Mouse (Mus musculus): ENCODE measurements around the gene Oxnad1. TPM values are rescaled to one million over a fixed set of nuclear protein-coding genes. Genes with fewer than 3 reads are reported as not detected.

Oxnad1 gene
- polyA plus RNA-seq, 1 experiment from 2014 or later = 25.6 TPM

- Histone ChIP-seq H3K4me1 (ENCODE audit: control insufficient read depth, insufficient read depth, low read length) (peaks cover 16% of the 10 kb centered on the region), H3K9ac (ENCODE audit: low read depth, low read length) (peak overlapping the region; percentile 52; the same call in 1 of the 2 replicates), H3K36me3 (ENCODE audit: control insufficient read depth, insufficient read depth, low read length) (no peaks in the 10 kb centered on the region), H3K4me2 (peak overlapping the region; percentile 9; the same call in 1 of the 2 replicates), H3K27ac (ENCODE audit: low read depth, low read length) (peak overlapping the region; percentile 25), H3K27me3 (ENCODE audit: control insufficient read depth, insufficient read depth, low read length) (no peaks in the 10 kb centered on the region), H3K9me3 (replicated peaks; ENCODE audit: control insufficient read depth, low read length) (no peaks in the 10 kb centered on the region), H3K4me3 (ENCODE audit: low read depth, low read length) (no peak overlapping the region)
- whole genome bisulfite sequencing (ENCODE audit: insufficient replicate concordance) = 24% methylated on average over 8 of the region's 8 CpGs
- ATAC-seq (replicated peaks; ENCODE audit: insufficient number of reproducible peaks, low FRiP score, low TSS enrichment) = no peak
Observed at GRCm38 (mm10) chr14:32055781-32056180, 29.4 kb upstream of the Oxnad1 start.

- H3K4me3 ChIP-seq (ENCODE audit: low read depth, low read length) = no peak overlapping the region
- H3K36me3 ChIP-seq (ENCODE audit: control insufficient read depth, insufficient read depth, low read length) = no peaks in the 10 kb centered on the region
- no peaks in the 10 kb centered on the region for H3K27me3 ChIP-seq (ENCODE audit: control insufficient read depth, insufficient read depth, low read length)
- 93% methylated on average over 2 of the region's 2 CpGs for WGBS (ENCODE audit: insufficient replicate concordance)
- no peak for ATAC-seq (replicated peaks; ENCODE audit: insufficient number of reproducible peaks, low FRiP score, low TSS enrichment)
- H3K9ac ChIP-seq (ENCODE audit: low read depth, low read length) = no peak overlapping the region
- no peak overlapping the region for H3K27ac ChIP-seq (ENCODE audit: low read depth, low read length)
- H3K4me2 ChIP-seq = no peak overlapping the region
- peaks cover 16% of the 10 kb centered on the region for H3K4me1 ChIP-seq (ENCODE audit: control insufficient read depth, insufficient read depth, low read length)
- no peaks in the 10 kb centered on the region for H3K9me3 ChIP-seq (replicated peaks; ENCODE audit: control insufficient read depth, low read length)
Observed at GRCm38 (mm10) chr14:32056675-32057074, 28.5 kb upstream of the Oxnad1 start.

- Histone ChIP-seq H3K36me3 (ENCODE audit: control insufficient read depth, insufficient read depth, low read length) (no peaks in the 10 kb centered on the region), H3K27me3 (ENCODE audit: control insufficient read depth, insufficient read depth, low read length) (no peaks in the 10 kb centered on the region), H3K9ac (ENCODE audit: low read depth, low read length) (no peak overlapping the region), H3K4me3 (ENCODE audit: low read depth, low read length) (no peak overlapping the region), H3K9me3 (replicated peaks; ENCODE audit: control insufficient read depth, low read length) (no peaks in the 10 kb centered on the region), H3K27ac (ENCODE audit: low read depth, low read length) (no peak overlapping the region), H3K4me1 (ENCODE audit: control insufficient read depth, insufficient read depth, low read length) (peaks cover 16% of the 10 kb centered on the region), H3K4me2 (no peak overlapping the region)
- 69% methylated on average over 4 of the region's 4 CpGs for WGBS (ENCODE audit: insufficient replicate concordance)
- ATAC-seq (replicated peaks; ENCODE audit: insufficient number of reproducible peaks, low FRiP score, low TSS enrichment) = 0 out of 2 replicates have a peak, but pooled peaks have one; percentile 68
Observed at GRCm38 (mm10) chr14:32057664-32058063, 27.5 kb upstream of the Oxnad1 start.

GRCm38 (mm10) chr14:32061398-32061797 lies 23.8 kb upstream of the Oxnad1 start:
- H3K4me2 ChIP-seq = no peak overlapping the region
- H3K4me3 ChIP-seq (ENCODE audit: low read depth, low read length) = no peak overlapping the region
- H3K4me1 ChIP-seq (ENCODE audit: control insufficient read depth, insufficient read depth, low read length) = no peaks in the 10 kb centered on the region
- 82% methylated on average over 4 of the region's 4 CpGs for WGBS (ENCODE audit: insufficient replicate concordance)
- no peaks in the 10 kb centered on the region for H3K9me3 ChIP-seq (replicated peaks; ENCODE audit: control insufficient read depth, low read length)
- no peaks in the 10 kb centered on the region for H3K27me3 ChIP-seq (ENCODE audit: control insufficient read depth, insufficient read depth, low read length)
- no peak overlapping the region for H3K9ac ChIP-seq (ENCODE audit: low read depth, low read length)
- no peaks in the 10 kb centered on the region for H3K36me3 ChIP-seq (ENCODE audit: control insufficient read depth, insufficient read depth, low read length)
- no peak for ATAC-seq (replicated peaks; ENCODE audit: insufficient number of reproducible peaks, low FRiP score, low TSS enrichment)
- no peak overlapping the region for H3K27ac ChIP-seq (ENCODE audit: low read depth, low read length)

GRCm38 (mm10) chr14:32072807-32073206 lies 12.4 kb upstream of the Oxnad1 start:
- no peaks in the 10 kb centered on the region for H3K9me3 ChIP-seq (replicated peaks; ENCODE audit: control insufficient read depth, low read length)
- 0 out of 2 replicates have a peak overlapping the region, but pooled peaks have one; percentile 43 for H3K9ac ChIP-seq (ENCODE audit: low read depth, low read length)
- H3K27ac ChIP-seq (ENCODE audit: low read depth, low read length) = peak overlapping the region; percentile 86
- H3K36me3 ChIP-seq (ENCODE audit: control insufficient read depth, insufficient read depth, low read length) = no peaks in the 10 kb centered on the region
- H3K4me3 ChIP-seq (ENCODE audit: low read depth, low read length) = no peak overlapping the region
- peaks cover 14% of the 10 kb centered on the region for H3K4me1 ChIP-seq (ENCODE audit: control insufficient read depth, insufficient read depth, low read length)
- no peaks in the 10 kb centered on the region for H3K27me3 ChIP-seq (ENCODE audit: control insufficient read depth, insufficient read depth, low read length)
- H3K4me2 ChIP-seq = no peak overlapping the region
- 0 out of 2 replicates have a peak, but pooled peaks have one; percentile 12 for ATAC-seq (replicated peaks; ENCODE audit: insufficient number of reproducible peaks, low FRiP score, low TSS enrichment)

- Histone ChIP-seq H3K9ac (ENCODE audit: low read depth, low read length) (0 out of 2 replicates have a peak overlapping the region, but pooled peaks have one; percentile 43), H3K36me3 (ENCODE audit: control insufficient read depth, insufficient read depth, low read length) (no peaks in the 10 kb centered on the region), H3K4me1 (ENCODE audit: control insufficient read depth, insufficient read depth, low read length) (peaks cover 14% of the 10 kb centered on the region), H3K4me3 (ENCODE audit: low read depth, low read length) (no peak overlapping the region), H3K9me3 (replicated peaks; ENCODE audit: control insufficient read depth, low read length) (no peaks in the 10 kb centered on the region), H3K27ac (ENCODE audit: low read depth, low read length) (peak overlapping the region; percentile 86), H3K27me3 (ENCODE audit: control insufficient read depth, insufficient read depth, low read length) (no peaks in the 10 kb centered on the region), H3K4me2 (no peak overlapping the region)
- 12% methylated on average over 8 of the region's 8 CpGs for WGBS (ENCODE audit: insufficient replicate concordance)
- ATAC-seq (replicated peaks; ENCODE audit: insufficient number of reproducible peaks, low FRiP score, low TSS enrichment) = peak; percentile 66; the same call in 1 of the 2 replicates
Observed at GRCm38 (mm10) chr14:32073211-32073685, 11.9 kb upstream of the Oxnad1 start.

- no peaks in the 10 kb centered on the region for H3K36me3 ChIP-seq (ENCODE audit: control insufficient read depth, insufficient read depth, low read length)
- H3K4me3 ChIP-seq (ENCODE audit: low read depth, low read length) = no peak overlapping the region
- no peak overlapping the region for H3K9ac ChIP-seq (ENCODE audit: low read depth, low read length)
- peak overlapping the region; percentile 86 for H3K27ac ChIP-seq (ENCODE audit: low read depth, low read length)
- 58% methylated on average over 7 of the region's 7 CpGs for WGBS (ENCODE audit: insufficient replicate concordance)
- H3K9me3 ChIP-seq (replicated peaks; ENCODE audit: control insufficient read depth, low read length) = no peaks in the 10 kb centered on the region
- H3K27me3 ChIP-seq (ENCODE audit: control insufficient read depth, insufficient read depth, low read length) = no peaks in the 10 kb centered on the region
- no peak overlapping the region for H3K4me2 ChIP-seq
- ATAC-seq (replicated peaks; ENCODE audit: insufficient number of reproducible peaks, low FRiP score, low TSS enrichment) = no peak
- peaks cover 14% of the 10 kb centered on the region for H3K4me1 ChIP-seq (ENCODE audit: control insufficient read depth, insufficient read depth, low read length)
Observed at GRCm38 (mm10) chr14:32073901-32074300, 11.3 kb upstream of the Oxnad1 start.

GRCm38 (mm10) chr14:32076896-32077575 lies 8.1 kb upstream of the Oxnad1 start:
- Histone ChIP-seq H3K36me3 (ENCODE audit: control insufficient read depth, insufficient read depth, low read length) (peaks cover 6% of the 10 kb centered on the region; the same call in 1 of the 2 replicates), H3K9ac (ENCODE audit: low read depth, low read length) (no peak overlapping the region), H3K4me2 (no peak overlapping the region), H3K27ac (ENCODE audit: low read depth, low read length) (no peak overlapping the region), H3K4me3 (ENCODE audit: low read depth, low read length) (no peak overlapping the region), H3K4me1 (ENCODE audit: control insufficient read depth, insufficient read depth, low read length) (peaks cover 14% of the 10 kb centered on the region), H3K9me3 (replicated peaks; ENCODE audit: control insufficient read depth, low read length) (no peaks in the 10 kb centered on the region), H3K27me3 (ENCODE audit: control insufficient read depth, insufficient read depth, low read length) (no peaks in the 10 kb centered on the region)
- WGBS (ENCODE audit: insufficient replicate concordance) = 46% methylated on average over 8 of the region's 8 CpGs
- no peak for ATAC-seq (replicated peaks; ENCODE audit: insufficient number of reproducible peaks, low FRiP score, low TSS enrichment)

GRCm38 (mm10) chr14:32081026-32081425 lies 4.1 kb upstream of the Oxnad1 start:
- Histone ChIP-seq H3K9me3 (replicated peaks; ENCODE audit: control insufficient read depth, low read length) (no peaks in the 10 kb centered on the region), H3K4me1 (ENCODE audit: control insufficient read depth, insufficient read depth, low read length) (no peaks in the 10 kb centered on the region), H3K36me3 (ENCODE audit: control insufficient read depth, insufficient read depth, low read length) (peaks cover 10% of the 10 kb centered on the region; the same call in 1 of the 2 replicates), H3K4me2 (no peak overlapping the region), H3K4me3 (ENCODE audit: low read depth, low read length) (no peak overlapping the region), H3K9ac (ENCODE audit: low read depth, low read length) (no peak overlapping the region), H3K27ac (ENCODE audit: low read depth, low read length) (no peak overlapping the region), H3K27me3 (ENCODE audit: control insufficient read depth, insufficient read depth, low read length) (no peaks in the 10 kb centered on the region)
- WGBS (ENCODE audit: insufficient replicate concordance) = 79% methylated on average over 10 of the region's 10 CpGs
- ATAC-seq (replicated peaks; ENCODE audit: insufficient number of reproducible peaks, low FRiP score, low TSS enrichment) = no peak

Measured in heart, embryonic 11.5 days (tissue).